Mouse (Mus musculus) intestine, postnatal 0 days (tissue): Measurements from ENCODE around the gene Arhgap32. TPM values are rescaled to one million over a fixed set of nuclear protein-coding genes. Genes with fewer than 3 reads are reported as not detected.

Experiments
- ATAC-seq: fragments of 200-750 bp; cut with Nextera tagmentation; 2 replicates; pipeline ENCODE4 v1.8.0; 2017; ENCODE audit warnings: mild to moderate bottlenecking, moderate TSS enrichment, moderate library complexity
- H3K27ac ChIP-seq: fragments of 300-500 bp; sonication (generic); 2 replicates; pipeline ENCODE4 v1.5.1; 2014; ENCODE audit warnings: mild to moderate bottlenecking, low read depth, low read length, moderate library complexity
- H3K27me3 ChIP-seq: fragments of 300-500 bp; sonication (generic); replicated peaks from 2 replicates; pipeline ENCODE4 v1.6.1; 2014; ENCODE audit warnings: low read length, mixed read lengths; ENCODE audit not compliant: control insufficient read depth, insufficient read depth
- H3K36me3 ChIP-seq: fragments of 300-500 bp; sonication (generic); 2 replicates; pipeline ENCODE4 v1.6.1; 2014; ENCODE audit warnings: mild to moderate bottlenecking, moderate library complexity; ENCODE audit not compliant: control insufficient read depth, insufficient read depth
- H3K4me1 ChIP-seq: fragments of 300-500 bp; sonication (generic); replicated peaks from 2 replicates; pipeline ENCODE4 v1.6.1; 2014; ENCODE audit warnings: antibody characterized with exemption, low read length, mixed read lengths; ENCODE audit not compliant: control insufficient read depth, insufficient read depth
- H3K4me2 ChIP-seq: fragments of 300-500 bp; sonication (generic); replicated peaks from 2 replicates; pipeline ENCODE4 v1.6.1; 2014; ENCODE audit warnings: low read depth, mild to moderate bottlenecking, moderate library complexity
- H3K4me3 ChIP-seq: fragments of 300-500 bp; sonication (generic); 2 replicates; pipeline ENCODE4 v1.5.1; 2014; ENCODE audit warnings: low read depth, low read length
- H3K9ac ChIP-seq: fragments of 300-500 bp; sonication (generic); 2 replicates; pipeline ENCODE4 v1.6.1; 2014; ENCODE audit warnings: mild to moderate bottlenecking, low read depth, low read length
- H3K9me3 ChIP-seq: fragments of 300-500 bp; sonication (generic); 2 replicates; pipeline ENCODE4 v1.6.1; 2016; ENCODE audit warnings: mixed run types; ENCODE audit not compliant: control insufficient read depth
- CTCF ChIP-seq: sonication (generic); IDR thresholded peaks from 2 replicates; pipeline ENCODE4 v1.5.1; 2016; ENCODE audit warnings: low read depth, mild to moderate bottlenecking, control low read depth, antibody characterized with exemption, moderate library complexity
- WGBS: fragments of 180-500 bp; shearing (Covaris S2); extraction: QIAGEN DNeasy Blood & Tissue Kit; methylation state at CpG from one replicate; pipeline ENCODE4 v1.1.7; 2014; 5-methylcytosine and 5-hydroxymethylcytosine counted together
- polyA plus RNA-seq: library from polyadenylated mRNA; unstranded; fragments of >200 nt; fragmentation: Nextera tagmentation; extraction: Ambion mirVana; gene quantifications from 2 replicates; pipeline ENCODE4 v1.2.1, GENCODE M21; 2015

Gene Arhgap32
- polyA plus RNA-seq, 1 experiment from 2014 or later, result 18.1 TPM

DNA sequence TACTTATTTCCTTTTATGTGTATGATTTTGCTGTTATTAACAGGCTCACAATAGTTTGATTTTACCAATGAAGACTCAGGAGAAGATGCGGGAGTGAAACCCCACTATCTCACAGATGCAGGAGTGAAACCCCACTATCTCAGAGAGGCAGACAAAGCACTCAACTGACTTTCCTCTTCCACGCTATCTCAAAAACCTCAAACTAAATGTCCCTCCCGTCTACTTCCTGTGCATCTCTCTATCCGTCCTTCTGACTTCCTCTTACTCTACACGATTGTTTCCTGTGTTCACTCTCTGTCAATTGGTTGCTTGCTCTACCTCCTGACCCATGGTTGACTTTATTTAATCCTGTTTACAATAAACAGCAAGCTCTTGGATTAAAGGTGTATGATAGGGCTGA, 164.5 kb downstream of the Arhgap32 start:
- TF ChIP-seq CTCF, result no peak
- Histone ChIP-seq H3K27me3 (no peaks in the 10 kb centered on the region), H3K4me2 (no peak overlapping the region), H3K36me3 (no peaks in the 10 kb centered on the region), H3K27ac (no peak overlapping the region), H3K4me3 (no peak overlapping the region), H3K4me1 (no peaks in the 10 kb centered on the region), H3K9ac (no peak overlapping the region), H3K9me3 (no peaks in the 10 kb centered on the region)
- WGBS, result 79% methylated on average over 5 of the region's 5 CpGs
- no peak for ATAC-seq

DNA sequence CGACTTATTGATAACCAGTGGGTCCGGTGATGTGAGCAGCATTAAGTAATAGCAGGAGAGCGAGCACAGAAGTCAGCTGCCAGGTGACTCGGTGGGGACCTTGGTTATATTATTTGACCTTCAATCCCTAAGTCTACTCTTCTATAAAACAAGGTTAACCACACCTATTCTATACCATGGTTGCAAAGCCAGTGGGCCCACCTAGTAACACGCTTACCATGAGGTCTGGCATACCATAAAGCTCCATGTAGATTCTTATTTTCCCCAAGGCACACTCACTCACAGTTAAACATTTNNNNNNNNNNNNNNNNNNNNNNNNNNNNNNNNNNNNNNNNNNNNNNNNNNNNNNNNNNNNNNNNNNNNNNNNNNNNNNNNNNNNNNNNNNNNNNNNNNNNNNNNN, 167.7 kb downstream of the Arhgap32 start:
- Histone ChIP-seq H3K36me3 (no peaks in the 10 kb centered on the region), H3K4me2 (0 out of 2 replicates have a peak overlapping the region, but pooled peaks have one; percentile 17), H3K27me3 (no peaks in the 10 kb centered on the region), H3K9me3 (no peaks in the 10 kb centered on the region), H3K27ac (peak overlapping the region; percentile 21; the same call in 1 of the 2 replicates), H3K4me1 (no peaks in the 10 kb centered on the region), H3K9ac (no peak overlapping the region), H3K4me3 (no peak overlapping the region)
- WGBS, result 43% methylated on average over 5 of the region's 5 CpGs
- TF ChIP-seq CTCF, result no peak
- ATAC-seq, result no peak; the same call in 1 of the 2 replicates

DNA sequence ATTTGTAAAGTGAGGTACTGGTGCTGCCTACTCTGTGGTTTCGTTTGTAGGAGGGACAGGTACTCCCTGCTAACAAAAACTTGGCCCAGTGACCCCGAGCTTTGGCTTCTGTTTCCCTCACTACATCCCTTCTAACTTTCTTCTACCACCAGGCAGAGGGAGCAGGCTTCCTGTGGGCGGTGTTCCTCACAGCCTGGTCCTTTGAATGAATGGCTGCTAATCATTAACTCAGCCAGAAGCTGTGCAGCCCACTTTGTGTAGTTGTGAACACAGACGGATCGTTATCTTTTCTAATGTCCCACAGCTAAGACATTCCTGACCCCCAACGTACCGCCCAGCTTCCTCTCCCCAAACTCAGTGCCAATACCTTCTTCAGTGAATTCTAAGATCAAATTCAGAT, 175.7 kb downstream of the Arhgap32 start:
- no peak overlapping the region for H3K4me3 ChIP-seq
- no peak overlapping the region for H3K9ac ChIP-seq
- H3K4me2 ChIP-seq, result no peak overlapping the region
- no peak for TF ChIP-seq CTCF
- no peak overlapping the region for H3K27ac ChIP-seq
- H3K9me3 ChIP-seq, result no peaks in the 10 kb centered on the region
- ATAC-seq, result no peak
- H3K4me1 ChIP-seq, result no peaks in the 10 kb centered on the region
- 28% methylated on average over 7 of the region's 7 CpGs for WGBS
- no peaks in the 10 kb centered on the region for H3K36me3 ChIP-seq
- no peaks in the 10 kb centered on the region for H3K27me3 ChIP-seq

DNA sequence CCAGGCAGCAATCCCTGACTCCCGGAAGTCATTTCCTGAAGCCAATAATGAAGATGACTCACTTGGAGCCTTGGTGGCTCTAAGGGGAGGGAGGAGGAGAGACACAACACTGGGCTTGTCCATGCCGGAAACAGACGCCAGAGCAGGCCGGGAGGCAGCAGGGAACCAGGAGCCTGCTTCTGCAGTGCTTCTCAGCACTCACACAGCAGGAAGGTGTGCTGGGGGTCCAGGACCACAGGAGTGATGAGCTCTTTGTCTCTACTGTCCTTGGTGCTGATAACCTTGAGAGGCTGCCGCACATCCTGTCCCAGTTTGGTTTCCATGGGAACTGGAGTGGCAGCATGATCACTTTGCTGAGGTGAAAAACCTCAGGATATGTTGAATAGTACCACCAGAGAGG, 176.8 kb downstream of the Arhgap32 start:
- peak; percentile 77 for ATAC-seq
- H3K4me3 ChIP-seq, result no peak overlapping the region
- 18% methylated on average over 5 of the region's 5 CpGs for WGBS
- no peak overlapping the region for H3K4me2 ChIP-seq
- H3K36me3 ChIP-seq, result no peaks in the 10 kb centered on the region
- H3K27me3 ChIP-seq, result no peaks in the 10 kb centered on the region
- H3K4me1 ChIP-seq, result no peaks in the 10 kb centered on the region
- no peak overlapping the region; the same call in 1 of the 2 replicates for H3K27ac ChIP-seq
- H3K9me3 ChIP-seq, result no peaks in the 10 kb centered on the region
- no peak for TF ChIP-seq CTCF
- no peak overlapping the region for H3K9ac ChIP-seq

DNA sequence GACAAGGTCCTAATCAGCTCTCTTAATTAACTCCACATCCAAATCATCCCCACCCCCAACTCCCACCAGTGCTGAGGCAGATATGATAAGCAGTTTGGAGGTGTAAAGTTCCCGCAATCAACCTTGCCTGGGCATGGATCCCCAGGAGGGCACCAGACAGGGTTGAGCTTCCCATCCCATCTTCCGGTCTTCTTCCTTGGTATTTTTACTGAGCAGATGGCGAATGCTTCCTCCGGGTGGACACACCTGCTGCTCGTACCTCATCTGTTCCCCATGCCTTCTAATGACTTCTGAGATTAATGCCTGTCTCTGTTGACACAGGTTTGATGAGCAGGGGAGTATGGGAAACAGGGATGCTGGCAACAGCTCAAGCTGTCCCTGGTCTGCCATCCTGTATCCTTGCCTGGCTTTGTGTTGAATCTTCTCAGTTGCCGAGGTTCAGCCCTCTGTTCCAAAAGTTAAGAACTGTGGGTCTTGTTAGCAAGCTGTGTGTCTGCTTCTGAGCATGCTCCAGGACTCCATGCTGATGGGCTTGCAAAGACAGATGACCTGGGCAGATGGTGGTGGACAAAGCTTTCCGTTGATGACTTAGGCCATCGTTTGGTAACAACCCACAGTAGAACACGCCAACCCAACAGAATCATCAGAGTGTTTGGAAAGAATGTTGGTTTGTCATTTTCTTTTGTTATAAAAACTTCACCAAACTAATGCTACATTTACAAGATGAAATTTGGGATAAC, 179.3 kb downstream of the Arhgap32 start:
- no peak for ATAC-seq
- no peak for TF ChIP-seq CTCF
- Histone ChIP-seq H3K27me3 (no peaks in the 10 kb centered on the region), H3K9ac (no peak overlapping the region), H3K4me3 (no peak overlapping the region), H3K4me1 (no peaks in the 10 kb centered on the region), H3K4me2 (no peak overlapping the region), H3K27ac (no peak overlapping the region), H3K36me3 (no peaks in the 10 kb centered on the region), H3K9me3 (no peaks in the 10 kb centered on the region)
- 82% methylated on average over 9 of the region's 9 CpGs for WGBS

DNA sequence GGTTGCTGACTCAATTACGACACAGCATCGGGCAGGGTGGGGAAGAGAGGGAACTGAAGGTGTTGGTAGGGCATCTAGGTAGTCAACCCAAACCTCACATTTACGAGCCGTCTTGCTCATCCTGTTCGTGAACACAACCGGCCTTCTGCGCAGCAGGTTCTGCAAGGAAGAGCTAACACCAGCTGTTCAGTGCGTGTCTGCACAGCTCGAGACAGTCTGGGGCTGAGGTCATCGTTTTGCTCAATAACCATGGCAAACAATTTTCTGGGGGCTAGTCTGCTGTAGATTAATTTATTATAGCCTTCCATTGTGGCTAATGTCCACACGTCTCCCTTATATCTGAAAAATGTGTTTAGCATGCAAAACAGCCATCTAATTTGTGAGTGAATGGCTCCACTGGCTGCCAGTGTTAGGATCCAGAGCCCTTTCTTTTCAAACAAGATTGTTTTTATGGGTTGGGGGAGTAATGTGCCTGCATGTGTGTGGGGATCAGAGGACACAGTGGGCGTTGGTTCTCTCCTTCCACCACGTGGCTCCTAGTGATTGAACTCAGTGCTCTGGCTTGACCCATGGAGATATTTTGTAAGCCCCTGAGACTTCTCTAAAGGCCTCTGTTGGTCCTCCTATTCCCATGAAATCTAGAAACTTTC, 186.7 kb downstream of the Arhgap32 start:
- TF ChIP-seq CTCF, result no peak
- 63% methylated on average over 13 of the region's 13 CpGs for WGBS
- ATAC-seq, result no peak
- Histone ChIP-seq H3K27me3 (no peaks in the 10 kb centered on the region), H3K36me3 (no peaks in the 10 kb centered on the region), H3K27ac (no peak overlapping the region), H3K4me2 (no peak overlapping the region), H3K9ac (no peak overlapping the region), H3K4me1 (no peaks in the 10 kb centered on the region), H3K4me3 (no peak overlapping the region), H3K9me3 (no peaks in the 10 kb centered on the region)
